Mouse (Mus musculus): ENCODE measurements around the gene Ptprb. TPM values are rescaled to one million over a fixed set of nuclear protein-coding genes. Genes with fewer than 3 reads are reported as not detected.

Gene Ptprb
- polyA plus RNA-seq, 1 experiment from 2014 or later, result 3.0 TPM

DNA sequence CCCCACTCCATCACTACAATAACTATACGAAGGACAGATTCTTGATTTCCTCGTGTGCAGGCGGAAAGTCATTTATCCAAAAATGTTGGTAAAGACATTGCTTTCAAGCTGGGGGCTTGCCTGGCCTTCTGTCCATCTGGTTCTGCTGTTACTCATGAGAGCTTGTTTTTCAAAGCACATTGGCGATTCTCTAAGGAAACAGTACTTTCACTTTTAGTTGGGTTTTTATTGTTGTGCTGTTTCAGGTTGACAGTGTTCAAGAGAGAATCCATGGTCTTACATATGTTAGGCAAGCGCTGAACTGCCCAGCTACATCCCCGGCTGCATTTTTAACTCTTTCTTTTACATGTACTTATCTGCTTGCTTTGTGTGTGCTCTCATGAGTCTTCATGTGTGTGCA lies 73.7 kb downstream of the Ptprb start:
- H3K27me3 ChIP-seq, result 0 out of 2 replicates have a peak, but pooled peaks cover 5% of the 10 kb centered on the region
- H3K9me3 ChIP-seq, result no peaks in the 10 kb centered on the region
- H3K9ac ChIP-seq, result no peak overlapping the region
- H3K4me1 ChIP-seq (replicated peaks), result peaks cover 7% of the 10 kb centered on the region
- ATAC-seq (ENCODE audit: low FRiP score), result no peak
- no peak overlapping the region for H3K4me2 ChIP-seq
- WGBS, result 91% methylated on average over 6 of the region's 6 CpGs
- no peaks in the 10 kb centered on the region for H3K36me3 ChIP-seq
- no peak overlapping the region for H3K4me3 ChIP-seq
- no peak overlapping the region for H3K27ac ChIP-seq

DNA sequence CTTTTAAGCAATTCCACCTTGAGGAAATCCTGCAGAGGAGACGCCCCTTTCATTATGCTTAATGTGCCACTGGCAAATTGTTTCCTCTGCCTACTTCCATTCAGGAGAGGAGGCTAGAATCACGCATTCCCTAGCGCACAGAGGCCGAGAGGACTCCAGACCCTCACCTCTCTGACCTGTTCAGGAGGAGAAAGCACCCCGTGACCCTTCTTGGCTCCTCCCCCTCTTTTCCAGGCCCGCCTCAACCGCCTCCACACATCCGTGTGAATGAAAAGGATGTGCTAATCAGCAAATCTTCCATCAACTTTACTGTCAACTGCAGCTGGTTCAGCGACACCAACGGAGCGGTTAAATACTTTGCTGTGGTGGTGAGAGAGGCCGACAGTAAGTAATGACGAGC lies 75.2 kb downstream of the Ptprb start:
- no peak for ATAC-seq (ENCODE audit: low FRiP score)
- Histone ChIP-seq H3K9me3 (no peaks in the 10 kb centered on the region), H3K27ac (no peak overlapping the region), H3K4me3 (no peak overlapping the region), H3K27me3 (0 out of 2 replicates have a peak, but pooled peaks cover 5% of the 10 kb centered on the region), H3K4me1 (replicated peaks) (peaks cover 12% of the 10 kb centered on the region), H3K9ac (no peak overlapping the region), H3K36me3 (no peaks in the 10 kb centered on the region), H3K4me2 (no peak overlapping the region)
- WGBS, result 21% methylated on average over 13 of the region's 13 CpGs

DNA sequence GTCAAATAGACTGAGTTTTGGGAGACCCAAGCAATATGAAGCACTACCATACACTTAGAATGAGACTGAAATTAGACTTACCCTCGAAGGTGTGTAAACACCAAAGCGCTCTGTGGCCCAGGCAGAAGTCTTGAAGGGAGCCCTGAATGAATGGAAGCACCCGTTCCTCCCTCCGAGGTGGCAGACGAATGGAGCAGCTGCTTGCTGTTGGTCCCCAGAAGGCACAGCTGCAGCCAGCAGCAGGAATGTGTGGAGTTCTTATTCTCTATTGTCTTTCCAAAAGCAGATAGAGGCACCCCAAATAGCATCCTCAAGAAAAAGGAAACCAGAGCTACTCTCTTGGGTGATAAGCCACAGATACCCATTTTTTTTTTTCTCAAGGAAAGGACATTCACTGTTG lies 79.0 kb downstream of the Ptprb start:
- H3K9me3 ChIP-seq, result no peaks in the 10 kb centered on the region

DNA sequence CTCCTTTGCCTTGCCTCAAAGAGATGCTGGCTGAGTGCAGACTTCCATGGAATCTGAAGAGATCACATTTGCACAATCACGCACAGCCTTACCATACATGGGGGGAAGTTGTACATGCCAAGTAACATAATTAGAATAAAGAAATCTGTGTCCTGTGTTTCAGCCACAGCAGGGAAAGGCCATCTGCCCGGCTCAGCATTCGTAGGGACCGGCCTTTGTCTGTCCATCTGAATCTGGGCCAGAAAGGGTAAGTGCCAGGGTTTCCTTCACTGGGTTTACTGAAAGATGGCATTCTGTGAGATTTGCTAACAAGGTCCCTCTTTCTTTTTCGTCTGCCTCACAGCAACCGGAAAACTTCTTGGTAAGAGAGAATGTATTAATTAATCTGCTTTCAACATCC lies 86.9 kb downstream of the Ptprb start:
- H3K4me3 ChIP-seq, result no peak overlapping the region
- H3K9ac ChIP-seq, result no peak overlapping the region
- WGBS, result 40% methylated on average over 6 of the region's 6 CpGs
- H3K4me2 ChIP-seq, result no peak overlapping the region
- 0 out of 2 replicates have a peak, but pooled peaks cover 10% of the 10 kb centered on the region for H3K4me1 ChIP-seq (replicated peaks)
- no peaks in the 10 kb centered on the region for H3K27me3 ChIP-seq
- H3K9me3 ChIP-seq, result no peaks in the 10 kb centered on the region
- H3K27ac ChIP-seq, result peak overlapping the region; percentile 60; the same call in 1 of the 2 replicates
- peak; percentile 83 for ATAC-seq (ENCODE audit: low FRiP score)
- no peaks in the 10 kb centered on the region for H3K36me3 ChIP-seq

More for the DNA sequence above, 79.0 kb downstream of the Ptprb start:
- Histone ChIP-seq H3K27me3 (no peaks in the 10 kb centered on the region), H3K9ac (no peak overlapping the region), H3K4me3 (no peak overlapping the region), H3K4me1 (replicated peaks) (peaks cover 15% of the 10 kb centered on the region), H3K4me2 (no peak overlapping the region), H3K27ac (no peak overlapping the region), H3K36me3 (no peaks in the 10 kb centered on the region)
- WGBS, result 53% methylated on average over 5 of the region's 5 CpGs
- ATAC-seq (ENCODE audit: low FRiP score), result no peak

DNA sequence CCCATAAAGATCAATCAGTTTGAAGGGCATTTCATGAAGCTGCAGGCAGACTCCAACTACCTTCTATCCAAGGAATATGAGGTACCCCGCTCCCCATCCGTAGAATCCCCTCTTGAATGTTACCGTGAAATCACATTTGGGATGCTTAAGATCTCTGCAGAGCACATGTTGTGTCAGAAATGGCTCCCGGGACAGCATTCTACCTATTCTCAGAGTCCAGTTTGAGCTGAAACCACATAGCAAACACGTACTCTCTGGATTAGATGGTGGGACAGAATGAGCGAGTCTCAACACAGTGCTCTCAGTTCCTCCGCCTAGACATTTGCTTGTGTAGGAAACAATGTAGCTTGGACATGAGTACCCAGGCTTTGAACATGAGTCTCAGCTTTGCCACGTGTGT lies 87.3 kb downstream of the Ptprb start:
- H3K27ac ChIP-seq, result peak overlapping the region; percentile 42; the same call in 1 of the 2 replicates
- no peak overlapping the region for H3K9ac ChIP-seq
- H3K4me3 ChIP-seq, result no peak overlapping the region
- peak; percentile 67; the same call in 1 of the 2 replicates for ATAC-seq (ENCODE audit: low FRiP score)
- 0 out of 2 replicates have a peak, but pooled peaks cover 10% of the 10 kb centered on the region for H3K4me1 ChIP-seq (replicated peaks)
- 61% methylated on average over 8 of the region's 8 CpGs for WGBS
- H3K36me3 ChIP-seq, result no peaks in the 10 kb centered on the region
- H3K9me3 ChIP-seq, result no peaks in the 10 kb centered on the region
- no peak overlapping the region for H3K4me2 ChIP-seq
- no peaks in the 10 kb centered on the region for H3K27me3 ChIP-seq

DNA sequence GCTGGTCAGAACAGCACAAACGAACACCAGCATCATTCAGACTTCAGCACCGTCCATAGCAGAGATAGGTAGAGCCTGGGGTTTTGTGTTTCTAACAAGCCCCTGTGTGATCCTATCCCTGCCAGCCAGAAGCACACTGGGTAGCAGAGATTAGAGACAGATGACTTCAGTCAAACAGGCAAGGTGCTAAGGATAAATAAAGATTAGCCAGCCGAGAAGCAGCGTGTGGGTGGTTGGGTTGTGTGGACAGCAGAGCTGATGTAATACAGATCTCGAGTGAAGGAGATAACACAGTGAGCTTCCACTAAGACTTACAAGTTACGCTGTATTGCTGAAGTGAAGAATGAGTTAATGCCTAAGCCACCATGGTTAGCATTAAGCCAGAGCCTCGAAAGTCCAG lies 89.4 kb downstream of the Ptprb start:
- Histone ChIP-seq H3K4me2 (no peak overlapping the region), H3K27me3 (no peaks in the 10 kb centered on the region), H3K36me3 (no peaks in the 10 kb centered on the region), H3K4me1 (replicated peaks) (0 out of 2 replicates have a peak, but pooled peaks cover 7% of the 10 kb centered on the region), H3K27ac (no peak overlapping the region), H3K9ac (no peak overlapping the region), H3K4me3 (no peak overlapping the region), H3K9me3 (no peaks in the 10 kb centered on the region)
- no peak for ATAC-seq (ENCODE audit: low FRiP score)
- WGBS, result 64% methylated on average over 7 of the region's 7 CpGs

DNA sequence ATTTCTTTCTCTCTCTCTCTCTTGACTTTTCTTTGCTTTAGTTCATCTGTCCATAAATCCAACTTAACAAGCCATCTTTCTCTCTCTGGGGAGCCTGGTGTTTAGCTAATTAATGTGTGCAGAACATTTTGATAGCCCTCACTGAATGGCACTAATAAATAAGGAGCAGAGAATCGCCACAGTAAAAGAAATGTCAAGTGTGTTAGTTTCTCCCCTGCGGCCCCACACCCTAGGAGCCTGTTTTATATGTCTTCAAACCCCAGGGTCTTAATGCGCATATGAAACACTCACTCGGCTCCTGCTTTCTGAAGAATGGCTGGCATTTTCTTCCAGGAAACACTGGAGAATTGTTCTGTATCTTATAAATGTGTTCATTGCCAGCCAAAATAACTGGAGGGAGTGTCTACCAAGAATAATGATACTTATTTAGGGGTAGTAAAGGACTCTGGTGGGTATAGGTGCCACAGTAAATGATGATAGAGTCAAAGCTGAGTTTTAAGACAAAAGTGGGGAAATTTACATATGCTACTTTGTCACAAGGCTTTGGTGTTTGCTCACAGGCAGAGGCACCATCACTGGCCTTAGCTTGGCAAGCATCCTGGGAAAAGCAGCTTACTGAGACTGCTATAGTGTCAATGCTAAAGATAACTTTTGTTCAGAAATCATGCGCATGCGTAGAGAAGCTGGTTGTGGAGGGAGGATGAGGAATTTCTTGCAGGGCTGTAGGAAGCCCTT lies 95.8 kb downstream of the Ptprb start:
- no peaks in the 10 kb centered on the region for H3K27me3 ChIP-seq
- H3K27ac ChIP-seq, result peak overlapping the region; percentile 37
- no peaks in the 10 kb centered on the region for H3K9me3 ChIP-seq
- H3K4me3 ChIP-seq, result no peak overlapping the region
- WGBS, result 24% methylated on average over 6 of the region's 6 CpGs
- H3K4me1 ChIP-seq (replicated peaks), result peaks cover 4% of the 10 kb centered on the region; the same call in 1 of the 2 replicates
- ATAC-seq (ENCODE audit: low FRiP score), result peak; percentile 76
- no peak overlapping the region for H3K4me2 ChIP-seq
- H3K36me3 ChIP-seq, result no peaks in the 10 kb centered on the region
- no peak overlapping the region for H3K9ac ChIP-seq

DNA sequence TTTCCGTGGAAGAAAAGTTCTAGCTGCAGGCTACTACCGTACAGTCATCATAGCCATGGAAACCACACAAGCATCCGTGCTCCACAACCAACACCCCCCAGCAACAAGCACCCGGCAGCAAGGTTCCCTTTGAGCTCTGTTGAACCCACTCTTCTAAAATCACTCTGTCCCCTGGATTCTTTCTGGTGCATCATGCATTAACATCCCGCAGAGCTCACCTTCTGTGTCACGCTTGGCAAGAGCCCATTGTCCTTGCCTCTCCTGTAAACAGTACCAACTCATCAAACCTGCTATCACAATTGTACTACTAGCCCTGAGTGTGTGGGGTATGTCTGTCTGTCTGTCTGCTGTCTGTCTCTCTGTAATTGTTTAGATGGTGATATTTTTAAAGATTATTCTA lies 98.8 kb downstream of the Ptprb start:
- Histone ChIP-seq H3K4me1 (replicated peaks) (peaks cover 4% of the 10 kb centered on the region; the same call in 1 of the 2 replicates), H3K27ac (no peak overlapping the region), H3K27me3 (no peaks in the 10 kb centered on the region), H3K9me3 (no peaks in the 10 kb centered on the region), H3K4me2 (no peak overlapping the region), H3K36me3 (no peaks in the 10 kb centered on the region), H3K9ac (no peak overlapping the region), H3K4me3 (no peak overlapping the region)
- 84% methylated on average over 6 of the region's 6 CpGs for WGBS
- ATAC-seq (ENCODE audit: low FRiP score), result no peak

DNA sequence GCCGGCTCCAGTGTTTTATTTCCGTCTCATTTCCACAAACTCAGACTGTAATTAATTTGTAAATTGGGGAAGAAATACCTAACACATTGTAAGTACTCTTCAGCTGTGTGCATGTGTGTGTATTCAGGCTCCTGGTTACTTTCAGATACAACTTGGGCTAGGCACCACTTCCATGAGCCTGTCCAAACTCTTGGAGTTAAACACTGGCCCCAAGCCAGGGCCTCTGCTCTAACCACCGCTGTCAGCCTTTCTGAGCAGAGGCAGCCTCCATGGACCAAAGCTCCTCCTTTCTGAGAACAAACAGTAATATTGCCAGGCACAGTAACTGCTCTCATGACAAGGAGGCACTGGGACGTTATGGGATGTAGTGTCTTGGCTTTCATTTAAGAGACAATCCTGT lies 101.5 kb downstream of the Ptprb start:
- H3K4me3 ChIP-seq, result no peak overlapping the region
- H3K27ac ChIP-seq, result no peak overlapping the region
- H3K36me3 ChIP-seq, result no peaks in the 10 kb centered on the region
- H3K9ac ChIP-seq, result no peak overlapping the region
- no peaks in the 10 kb centered on the region for H3K27me3 ChIP-seq
- no peak for ATAC-seq (ENCODE audit: low FRiP score)
- H3K4me1 ChIP-seq (replicated peaks), result no peaks in the 10 kb centered on the region
- H3K4me2 ChIP-seq, result no peak overlapping the region
- 90% methylated on average over 4 of the region's 4 CpGs for WGBS
- no peaks in the 10 kb centered on the region for H3K9me3 ChIP-seq

DNA sequence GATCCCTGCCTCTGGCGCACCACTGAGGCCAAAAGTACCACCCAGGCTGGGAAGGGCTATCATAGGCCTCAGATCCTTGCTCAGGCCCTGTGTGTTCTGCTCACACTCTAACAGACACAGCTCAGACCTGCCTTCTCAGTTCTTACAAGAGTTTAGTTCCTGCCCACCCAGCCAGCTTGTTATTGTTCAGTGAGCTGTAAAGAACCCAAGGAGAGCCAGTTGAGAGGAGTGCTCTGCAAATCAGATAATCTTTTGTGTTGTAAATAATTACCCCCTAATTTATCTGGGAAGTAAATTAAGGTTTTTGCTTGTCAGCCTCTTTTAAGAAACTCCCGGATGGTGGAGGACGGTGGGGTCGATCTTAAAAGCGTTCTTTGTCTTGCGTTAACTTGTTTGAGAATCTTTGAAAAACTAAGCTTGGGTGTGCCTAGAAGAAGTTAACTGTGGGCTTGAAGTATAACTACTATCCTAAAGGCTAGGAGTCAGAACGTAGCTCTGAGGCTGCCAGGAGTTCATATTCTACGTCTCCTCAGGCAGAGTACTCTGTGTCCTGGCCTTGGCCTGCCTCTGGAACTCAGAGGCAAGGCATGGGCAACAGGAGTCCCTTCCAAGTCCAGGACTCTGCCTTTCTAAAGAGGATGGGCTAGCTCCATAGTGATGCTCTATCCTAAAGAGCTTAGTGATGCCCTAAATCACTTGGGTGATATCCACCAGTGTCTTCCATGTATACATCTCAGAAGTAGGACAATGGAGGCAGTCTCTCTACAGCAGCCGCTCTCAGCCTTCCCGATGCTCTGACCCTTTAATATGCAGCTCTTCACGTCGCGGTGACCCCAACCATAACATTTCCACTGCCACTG lies 107.7 kb downstream of the Ptprb start:
- ATAC-seq (ENCODE audit: low FRiP score), result no peak
- H3K4me1 ChIP-seq (replicated peaks), result peaks cover 12% of the 10 kb centered on the region
- H3K4me3 ChIP-seq, result no peak overlapping the region
- 0 out of 2 replicates have a peak, but pooled peaks cover 8% of the 10 kb centered on the region for H3K27me3 ChIP-seq
- WGBS, result 38% methylated on average over 13 of the region's 13 CpGs
- no peak overlapping the region for H3K9ac ChIP-seq
- H3K36me3 ChIP-seq, result no peaks in the 10 kb centered on the region
- no peak overlapping the region for H3K27ac ChIP-seq
- no peak overlapping the region for H3K4me2 ChIP-seq
- no peaks in the 10 kb centered on the region for H3K9me3 ChIP-seq

DNA sequence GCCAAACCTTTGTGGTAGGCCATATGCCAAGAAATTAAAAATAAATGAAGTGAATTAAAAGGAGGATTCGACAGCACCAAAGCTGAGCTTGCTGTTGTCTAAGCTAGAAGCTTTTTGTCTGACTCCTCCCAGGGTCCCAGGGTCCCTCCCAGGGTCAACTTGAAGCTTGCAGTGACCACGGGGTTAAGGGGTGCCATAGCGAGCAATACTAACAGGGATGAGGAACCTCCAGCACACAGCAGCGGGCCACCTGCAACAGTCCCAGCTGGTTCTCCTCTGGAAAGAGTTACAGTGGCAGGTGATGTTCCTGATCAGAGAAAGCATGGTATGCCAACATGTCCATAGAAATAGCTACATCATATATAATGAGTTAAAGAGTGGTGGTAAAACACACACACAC lies 109.1 kb downstream of the Ptprb start:
- no peak overlapping the region for H3K4me2 ChIP-seq
- H3K9me3 ChIP-seq, result no peaks in the 10 kb centered on the region
- no peaks in the 10 kb centered on the region for H3K36me3 ChIP-seq
- no peak overlapping the region for H3K4me3 ChIP-seq
- 69% methylated on average over 4 of the region's 4 CpGs for WGBS
- H3K4me1 ChIP-seq (replicated peaks), result peaks cover 16% of the 10 kb centered on the region
- no peak overlapping the region for H3K9ac ChIP-seq
- 0 out of 2 replicates have a peak, but pooled peaks cover 8% of the 10 kb centered on the region for H3K27me3 ChIP-seq
- H3K27ac ChIP-seq, result no peak overlapping the region
- ATAC-seq (ENCODE audit: low FRiP score), result no peak

DNA sequence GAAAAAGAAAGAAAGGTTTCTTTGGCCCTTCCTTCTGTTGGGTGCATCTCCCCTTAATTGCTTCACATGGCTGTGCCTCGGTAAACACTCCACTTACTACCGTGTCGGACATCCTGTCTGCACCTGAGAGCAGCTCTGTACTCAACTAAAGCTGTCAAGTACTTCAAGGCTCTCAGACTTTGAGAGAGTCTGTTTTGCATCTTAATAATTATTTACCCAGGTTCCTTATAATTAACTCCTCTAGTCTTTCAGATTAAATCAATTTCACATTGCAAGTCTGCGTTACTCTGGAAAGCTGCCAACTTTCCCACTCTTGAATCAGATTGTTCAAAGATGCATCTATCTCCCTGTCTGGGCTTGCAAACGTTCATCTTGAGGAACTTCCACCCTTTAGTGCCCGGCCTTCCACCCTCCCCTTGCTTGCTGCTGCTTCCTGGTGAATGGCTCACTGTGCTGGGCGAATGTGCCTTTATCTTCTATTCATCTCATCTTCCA lies 111.1 kb downstream of the Ptprb start:
- Histone ChIP-seq H3K27ac (no peak overlapping the region), H3K27me3 (0 out of 2 replicates have a peak, but pooled peaks cover 11% of the 10 kb centered on the region), H3K9ac (no peak overlapping the region), H3K4me3 (no peak overlapping the region), H3K4me2 (no peak overlapping the region), H3K9me3 (no peaks in the 10 kb centered on the region), H3K36me3 (no peaks in the 10 kb centered on the region), H3K4me1 (replicated peaks) (peaks cover 16% of the 10 kb centered on the region)
- no peak for ATAC-seq (ENCODE audit: low FRiP score)
- WGBS, result 33% methylated on average over 7 of the region's 7 CpGs

All from hindbrain, embryonic 13.5 days (tissue).